Mouse (Mus musculus): ENCODE results near the gene Hcrt. TPM values are rescaled to one million over a fixed set of nuclear protein-coding genes. Genes with fewer than 3 reads are reported as not detected.
"Not testable (repeated sequence)": the region's sequence is repeated elsewhere in the genome, so short reads cannot be mapped to it uniquely, and the experiment has no call there.

The Hcrt gene
- total and polyA plus RNA-seq, 3 experiments, result not detected

- no peak for ATAC-seq (ENCODE audit: extremely low read depth, insufficient number of reproducible peaks, low FRiP score, poor library complexity, severe bottlenecking)
- Histone ChIP-seq H3K4me3 (ENCODE audit: low read depth, low read length) (no peak overlapping the region), H3K4me1 (ENCODE audit: insufficient read depth, low read depth, low read length) (0 out of 2 replicates have a peak, but pooled peaks cover 2% of the 10 kb centered on the region), H3K27me3 (ENCODE audit: insufficient read depth, low read length) (no peaks in the 10 kb centered on the region), H3K36me3 (replicated peaks) (peaks cover 88% of the 10 kb centered on the region), H3K9me3 (replicated peaks) (no peaks in the 10 kb centered on the region; the same call in 1 of the 2 replicates)
- TF ChIP-seq GATA2 (IDR thresholded peaks at IDR 0.05; ENCODE audit: borderline replicate concordance, low read depth, low read length) (no peak), POLR2AphosphoS5 (IDR thresholded peaks at IDR 0.05; ENCODE audit: insufficient replicate concordance, low read depth, low read length) (no peak), TAL1 (conservative IDR thresholded peaks at IDR 0.05; ENCODE audit: low read depth, low read length) (no peak), GATA1 (IDR thresholded peaks at IDR 0.05; ENCODE audit: borderline replicate concordance, low read length) (no peak), CTCF (IDR thresholded peaks at IDR 0.05; ENCODE audit: low read depth, low read length) (no peak)
- no peak for DNase-seq (ENCODE audit: low spot score)
These were observed 36.7 kb upstream of the Hcrt start for GRCm38 (mm10) chr11:100799426-100799825.

- TF ChIP-seq GATA2 (IDR thresholded peaks at IDR 0.05; ENCODE audit: borderline replicate concordance, low read depth, low read length) (no peak), TAL1 (conservative IDR thresholded peaks at IDR 0.05; ENCODE audit: low read depth, low read length) (no peak), GATA1 (IDR thresholded peaks at IDR 0.05; ENCODE audit: borderline replicate concordance, low read length) (no peak)
- Histone ChIP-seq H3K27me3 (ENCODE audit: insufficient read depth, low read length) (no peaks in the 10 kb centered on the region), H3K4me3 (ENCODE audit: low read depth, low read length) (no peak overlapping the region), H3K9me3 (replicated peaks) (no peaks in the 10 kb centered on the region), H3K36me3 (replicated peaks) (peaks cover 88% of the 10 kb centered on the region), H3K4me1 (ENCODE audit: insufficient read depth, low read depth, low read length) (no peaks in the 10 kb centered on the region)
- DNase-seq (ENCODE audit: low spot score) (no peak), ATAC-seq (ENCODE audit: extremely low read depth, insufficient number of reproducible peaks, low FRiP score, poor library complexity, severe bottlenecking) (no peak)
These were observed 33.9 kb upstream of the Hcrt start for GRCm38 (mm10) chr11:100796585-100796984.

- no peak for DNase-seq (ENCODE audit: low spot score)
- no peak for ATAC-seq (ENCODE audit: extremely low read depth, insufficient number of reproducible peaks, low FRiP score, poor library complexity, severe bottlenecking)
- H3K36me3 ChIP-seq (replicated peaks), result peaks cover 89% of the 10 kb centered on the region
- TF ChIP-seq TAL1 (conservative IDR thresholded peaks at IDR 0.05; ENCODE audit: low read depth, low read length), result no peak
- TF ChIP-seq POLR2AphosphoS5 (IDR thresholded peaks at IDR 0.05; ENCODE audit: insufficient replicate concordance, low read depth, low read length), result no peak
- no peak for TF ChIP-seq CTCF (IDR thresholded peaks at IDR 0.05; ENCODE audit: low read depth, low read length)
- TF ChIP-seq GATA2 (IDR thresholded peaks at IDR 0.05; ENCODE audit: borderline replicate concordance, low read depth, low read length), result no peak
- no peak for TF ChIP-seq GATA1 (IDR thresholded peaks at IDR 0.05; ENCODE audit: borderline replicate concordance, low read length)
- no peaks in the 10 kb centered on the region for H3K9me3 ChIP-seq (replicated peaks)
- H3K27me3 ChIP-seq (ENCODE audit: insufficient read depth, low read length), result no peaks in the 10 kb centered on the region
- H3K4me3 ChIP-seq (ENCODE audit: low read depth, low read length), result no peak overlapping the region
- no peaks in the 10 kb centered on the region for H3K4me1 ChIP-seq (ENCODE audit: insufficient read depth, low read depth, low read length)
These were observed 32.7 kb upstream of the Hcrt start for GRCm38 (mm10) chr11:100795386-100795785.

GRCm38 (mm10) chr11:100791457-100792049, 28.8 kb upstream of the Hcrt start:
- no peaks in the 10 kb centered on the region for H3K4me1 ChIP-seq (ENCODE audit: insufficient read depth, low read depth, low read length)
- no peaks in the 10 kb centered on the region for H3K27me3 ChIP-seq (ENCODE audit: insufficient read depth, low read length)
- peaks cover 96% of the 10 kb centered on the region for H3K36me3 ChIP-seq (replicated peaks)
- TF ChIP-seq TAL1 (conservative IDR thresholded peaks at IDR 0.05; ENCODE audit: low read depth, low read length) (no peak), CTCF (IDR thresholded peaks at IDR 0.05; ENCODE audit: low read depth, low read length) (no peak), GATA1 (IDR thresholded peaks at IDR 0.05; ENCODE audit: borderline replicate concordance, low read length) (no peak), GATA2 (IDR thresholded peaks at IDR 0.05; ENCODE audit: borderline replicate concordance, low read depth, low read length) (no peak)
- DNase-seq (ENCODE audit: low spot score) (no peak), ATAC-seq (ENCODE audit: extremely low read depth, insufficient number of reproducible peaks, low FRiP score, poor library complexity, severe bottlenecking) (no peak)
- no peak overlapping the region for H3K4me3 ChIP-seq (ENCODE audit: low read depth, low read length)
- no peaks in the 10 kb centered on the region for H3K9me3 ChIP-seq (replicated peaks)

- DNase-seq (ENCODE audit: low spot score); H3K4me1 ChIP-seq (ENCODE audit: insufficient read depth, low read depth, low read length); H3K4me3 ChIP-seq (ENCODE audit: low read depth, low read length); ATAC-seq (ENCODE audit: extremely low read depth, insufficient number of reproducible peaks, low FRiP score, poor library complexity, severe bottlenecking); H3K27me3 ChIP-seq (ENCODE audit: insufficient read depth, low read length); H3K9me3 ChIP-seq (replicated peaks): not testable (repeated sequence)
- H3K36me3 ChIP-seq (replicated peaks), result peaks cover 96% of the 10 kb centered on the region
These were observed 27.9 kb upstream of the Hcrt start for GRCm38 (mm10) chr11:100790644-100791043.

- TF ChIP-seq GATA2 (IDR thresholded peaks at IDR 0.05; ENCODE audit: borderline replicate concordance, low read depth, low read length) (no peak), GATA1 (IDR thresholded peaks at IDR 0.05; ENCODE audit: borderline replicate concordance, low read length) (no peak), CTCF (IDR thresholded peaks at IDR 0.05; ENCODE audit: low read depth, low read length) (no peak), TAL1 (conservative IDR thresholded peaks at IDR 0.05; ENCODE audit: low read depth, low read length) (no peak), POLR2AphosphoS5 (IDR thresholded peaks at IDR 0.05; ENCODE audit: insufficient replicate concordance, low read depth, low read length) (no peak)
- Histone ChIP-seq H3K4me3 (ENCODE audit: low read depth, low read length) (no peak overlapping the region), H3K27me3 (ENCODE audit: insufficient read depth, low read length) (no peaks in the 10 kb centered on the region), H3K9me3 (replicated peaks) (no peaks in the 10 kb centered on the region), H3K4me1 (ENCODE audit: insufficient read depth, low read depth, low read length) (no peaks in the 10 kb centered on the region), H3K36me3 (replicated peaks) (peaks cover 98% of the 10 kb centered on the region)
- no peak for ATAC-seq (ENCODE audit: extremely low read depth, insufficient number of reproducible peaks, low FRiP score, poor library complexity, severe bottlenecking)
- DNase-seq (ENCODE audit: low spot score), result no peak
These were observed 27.0 kb upstream of the Hcrt start for GRCm38 (mm10) chr11:100789702-100790101.

GRCm38 (mm10) chr11:100785774-100786173, 23.0 kb upstream of the Hcrt start:
- Histone ChIP-seq H3K27me3 (ENCODE audit: insufficient read depth, low read length) (no peaks in the 10 kb centered on the region), H3K4me1 (ENCODE audit: insufficient read depth, low read depth, low read length) (no peaks in the 10 kb centered on the region; the same call in 1 of the 2 replicates), H3K36me3 (replicated peaks) (peaks cover 98% of the 10 kb centered on the region), H3K4me3 (ENCODE audit: low read depth, low read length) (no peak overlapping the region), H3K9me3 (replicated peaks) (no peaks in the 10 kb centered on the region)
- no peak for ATAC-seq (ENCODE audit: extremely low read depth, insufficient number of reproducible peaks, low FRiP score, poor library complexity, severe bottlenecking)
- DNase-seq (ENCODE audit: low spot score), result no peak
- TF ChIP-seq TAL1 (conservative IDR thresholded peaks at IDR 0.05; ENCODE audit: low read depth, low read length), result no peak
- no peak for TF ChIP-seq POLR2AphosphoS5 (IDR thresholded peaks at IDR 0.05; ENCODE audit: insufficient replicate concordance, low read depth, low read length)
- TF ChIP-seq GATA1 (IDR thresholded peaks at IDR 0.05; ENCODE audit: borderline replicate concordance, low read length), result no peak
- TF ChIP-seq GATA2 (IDR thresholded peaks at IDR 0.05; ENCODE audit: borderline replicate concordance, low read depth, low read length), result no peak
- no peak for TF ChIP-seq CTCF (IDR thresholded peaks at IDR 0.05; ENCODE audit: low read depth, low read length)

All from G1E (cell line).